Mouse (Mus musculus) ovary, adult 2 months (tissue): ENCODE measurements around the gene Gm13271. TPM values are rescaled to one million over a fixed set of nuclear protein-coding genes. Genes with fewer than 3 reads are reported as not detected.

Experiments used
- polyA plus RNA-seq: library from polyadenylated mRNA; depleted of rRNA; stranded (reverse); fragments of >200 nt; gene quantifications from 2 replicates; pipeline ENCODE4 v1.2.3, GENCODE M21; 2012; rRNA removed

Gene Gm13271
- not detected in 2 replicates for polyA plus RNA-seq

DNA sequence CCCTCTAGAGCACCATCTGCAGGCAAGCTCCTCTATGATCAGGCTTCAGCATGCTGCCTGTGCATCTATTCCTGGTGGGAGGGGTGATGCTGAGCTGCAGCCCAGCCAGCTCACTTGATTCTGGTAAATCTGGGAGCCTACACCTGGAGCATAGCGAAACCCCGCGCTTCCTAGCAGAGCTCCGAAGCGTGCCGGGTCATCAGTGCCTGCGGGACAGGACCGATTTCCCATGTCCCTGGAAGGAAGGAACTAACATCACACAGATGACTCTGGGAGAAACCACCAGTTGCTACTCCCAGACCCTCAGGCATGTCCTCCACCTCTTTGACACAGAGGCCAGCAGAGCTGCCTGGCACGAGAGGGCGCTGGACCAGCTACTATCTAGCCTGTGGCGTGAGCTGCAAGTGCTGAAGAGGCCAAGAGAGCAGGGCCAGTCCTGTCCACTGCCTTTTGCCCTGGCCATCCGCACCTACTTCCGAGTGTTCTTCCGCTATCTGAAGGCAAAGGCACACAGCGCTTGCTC, at the start of gene Gm13271:
Gene Gm13271 (plus strand): TSS at position 51 of the 523 bp plus-strand sequence.

DNA sequence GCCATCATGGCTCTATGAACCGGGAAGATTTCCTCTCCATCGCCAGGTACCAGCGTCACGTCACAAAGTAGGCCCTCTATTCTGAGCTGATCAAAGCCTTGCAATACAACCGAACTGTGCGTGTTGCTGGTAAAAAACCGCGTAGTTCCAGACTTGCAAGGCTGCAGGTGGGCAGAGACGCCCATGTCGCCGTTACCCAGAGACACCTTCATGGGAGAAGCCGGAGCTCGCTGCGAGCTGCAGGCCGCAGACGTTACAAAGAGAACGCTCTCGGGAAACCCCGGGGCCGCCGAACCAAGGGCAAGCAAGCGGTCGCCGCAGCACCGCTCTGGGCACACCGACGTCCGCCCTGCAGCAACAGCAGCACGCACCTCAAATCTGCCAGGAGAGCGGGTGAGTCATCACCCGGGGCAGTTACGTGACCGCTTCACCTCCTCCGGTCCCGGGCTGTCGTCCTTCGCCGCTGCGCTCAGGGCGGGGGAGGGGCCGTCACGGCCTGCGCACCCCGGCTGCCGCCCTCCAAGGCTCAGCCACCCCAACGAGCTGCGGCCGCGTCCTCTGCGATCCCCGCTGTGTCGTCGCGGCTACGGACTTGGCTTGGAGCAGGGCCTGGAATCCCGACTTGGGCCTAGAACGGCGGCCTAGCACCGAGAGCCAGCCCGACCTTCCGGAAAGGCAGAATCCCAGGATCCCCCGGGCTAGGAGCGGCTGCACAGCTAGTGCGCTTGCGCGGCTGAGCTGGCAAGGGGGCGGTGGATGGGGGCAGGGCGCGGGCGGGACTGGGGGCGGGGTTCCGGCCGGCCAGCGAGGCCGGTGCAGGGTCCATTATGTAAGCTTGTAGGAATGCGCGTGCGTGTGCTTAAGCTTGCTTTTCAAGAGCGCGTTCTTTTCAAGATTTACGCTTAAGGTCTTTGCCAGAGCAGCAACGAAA, 32.6 kb upstream of the Gm13271 start, which contains the start of the genes Gm26566 and Klhl9:
Gene Gm26566 (plus strand): TSS at position 15 of the 931 bp plus-strand sequence.
Gene Klhl9 (minus strand): TSS at position 675 of the 931 bp plus-strand sequence.

DNA sequence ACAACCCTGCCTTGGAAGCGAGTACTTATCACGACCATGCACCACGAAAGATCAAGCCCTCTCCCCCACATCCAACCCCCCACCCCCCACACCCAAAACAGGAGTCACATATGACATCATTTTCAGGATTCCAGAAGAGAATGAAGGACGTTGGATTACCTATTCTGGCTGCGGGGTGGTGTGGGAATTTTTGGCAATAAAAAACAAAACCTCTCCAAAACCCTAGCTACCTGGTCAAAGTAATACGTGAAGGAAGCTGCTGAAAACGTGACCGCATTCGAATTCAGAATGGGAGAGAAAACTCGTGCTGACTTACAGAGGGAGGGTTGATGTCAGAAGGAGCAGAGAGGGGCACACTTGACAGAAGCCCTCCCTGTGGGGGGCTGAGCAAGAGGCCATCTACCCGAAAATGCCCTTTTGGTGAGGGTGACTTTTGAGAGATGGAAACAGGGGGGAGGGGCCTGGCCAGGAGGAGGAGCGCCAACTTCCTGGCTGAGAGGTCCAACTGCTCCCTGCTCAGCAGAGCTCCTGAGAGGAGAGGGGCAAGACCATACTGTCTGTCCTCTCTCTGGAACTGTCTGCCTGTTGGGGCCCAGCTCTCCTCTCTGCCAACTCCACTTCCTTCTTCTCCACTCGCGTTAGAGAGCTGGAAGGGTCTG, 5.1 kb downstream of the Gm13271 start, which contains the start of gene Gm13283:
Gene Gm13283 (plus strand): TSS at position 510 of the 659 bp plus-strand sequence.

DNA sequence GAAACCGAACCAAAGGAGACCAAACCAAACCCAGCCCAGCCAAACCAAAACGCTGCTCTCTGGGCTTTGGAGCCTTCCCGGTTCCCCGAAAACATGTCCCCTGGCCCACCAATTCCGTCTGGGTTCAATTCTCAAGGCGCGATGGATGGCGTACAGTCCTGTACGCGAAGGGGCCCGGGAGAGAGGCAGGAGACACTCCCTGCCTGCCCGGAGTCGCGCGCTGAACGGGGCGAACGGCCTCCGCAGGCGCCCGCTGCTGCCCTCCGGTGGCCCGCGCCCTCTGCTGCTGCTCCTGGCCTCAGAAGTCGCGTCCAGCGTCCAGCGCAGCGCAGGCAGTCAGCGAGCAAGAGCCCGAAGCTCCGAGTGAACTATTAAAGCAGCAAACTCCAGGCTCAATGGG, 18.9 kb downstream of the Gm13271 start, which contains the start of gene Gm13290:
Gene Gm13290 (plus strand): TSS at position 301 of the 400 bp plus-strand sequence.

DNA sequence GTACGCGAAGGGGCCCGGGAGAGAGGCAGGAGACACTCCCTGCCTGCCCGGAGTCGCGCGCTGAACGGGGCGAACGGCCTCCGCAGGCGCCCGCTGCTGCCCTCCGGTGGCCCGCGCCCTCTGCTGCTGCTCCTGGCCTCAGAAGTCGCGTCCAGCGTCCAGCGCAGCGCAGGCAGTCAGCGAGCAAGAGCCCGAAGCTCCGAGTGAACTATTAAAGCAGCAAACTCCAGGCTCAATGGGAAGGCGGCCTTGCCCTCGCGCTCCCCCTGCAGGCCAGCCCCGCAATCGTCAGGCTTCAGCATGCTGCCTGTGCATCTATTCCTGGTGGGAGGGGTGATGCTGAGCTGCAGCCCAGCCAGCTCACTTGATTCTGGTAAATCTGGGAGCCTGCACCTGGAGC, 22.0 kb downstream of the Gm13271 start, which contains the start of gene Gm13289:
Gene Gm13289 (plus strand): TSS at position 301 of the 400 bp plus-strand sequence.

DNA sequence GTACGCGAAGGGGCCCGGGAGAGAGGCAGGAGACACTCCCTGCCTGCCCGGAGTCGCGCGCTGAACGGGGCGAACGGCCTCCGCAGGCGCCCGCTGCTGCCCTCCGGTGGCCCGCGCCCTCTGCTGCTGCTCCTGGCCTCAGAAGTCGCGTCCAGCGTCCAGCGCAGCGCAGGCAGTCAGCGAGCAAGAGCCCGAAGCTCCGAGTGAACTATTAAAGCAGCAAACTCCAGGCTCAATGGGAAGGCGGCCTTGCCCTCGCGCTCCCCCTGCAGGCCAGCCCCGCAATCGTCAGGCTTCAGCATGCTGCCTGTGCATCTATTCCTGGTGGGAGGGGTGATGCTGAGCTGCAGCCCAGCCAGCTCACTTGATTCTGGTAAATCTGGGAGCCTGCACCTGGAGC, 24.9 kb downstream of the Gm13271 start, which contains the start of gene Gm13272:
Gene Gm13272 (plus strand): TSS at position 301 of the 400 bp plus-strand sequence.

DNA sequence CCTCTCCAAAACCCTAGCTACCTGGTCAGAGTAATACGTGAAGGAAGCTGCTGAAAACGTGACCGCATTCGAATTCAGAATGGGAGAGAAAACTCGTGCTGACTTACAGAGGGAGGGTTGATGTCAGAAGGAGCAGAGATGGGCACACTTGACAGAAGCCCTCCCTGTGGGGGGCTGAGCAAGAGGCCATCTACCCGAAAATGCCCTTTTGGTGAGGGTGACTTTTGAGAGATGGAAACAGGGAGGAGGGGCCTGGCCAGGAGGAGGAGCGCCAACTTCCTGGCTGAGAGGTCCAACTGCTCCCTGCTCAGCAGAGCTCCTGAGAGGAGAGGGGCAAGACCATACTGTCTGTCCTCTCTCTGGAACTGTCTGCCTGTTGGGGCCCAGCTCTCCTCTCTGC, 27.2 kb downstream of the Gm13271 start, which contains the start of gene Ifnz:
Gene Ifnz (plus strand): TSS at position 301 of the 400 bp plus-strand sequence.

DNA sequence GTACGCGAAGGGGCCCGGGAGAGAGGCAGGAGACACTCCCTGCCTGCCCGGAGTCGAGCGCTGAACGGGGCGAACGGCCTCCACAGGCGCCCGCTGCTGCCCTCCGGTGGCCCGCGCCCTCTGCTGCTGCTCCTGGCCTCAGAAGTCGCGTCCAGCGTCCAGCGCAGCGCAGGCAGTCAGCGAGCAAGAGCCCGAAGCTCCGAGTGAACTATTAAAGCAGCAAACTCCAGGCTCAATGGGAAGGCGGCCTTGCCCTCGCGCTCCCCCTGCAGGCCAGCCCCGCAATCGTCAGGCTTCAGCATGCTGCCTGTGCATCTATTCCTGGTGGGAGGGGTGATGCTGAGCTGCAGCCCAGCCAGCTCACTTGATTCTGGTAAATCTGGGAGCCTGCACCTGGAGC, 30.7 kb downstream of the Gm13271 start, which contains the start of gene Gm13276:
Gene Gm13276 (plus strand): TSS at position 301 of the 400 bp plus-strand sequence.

DNA sequence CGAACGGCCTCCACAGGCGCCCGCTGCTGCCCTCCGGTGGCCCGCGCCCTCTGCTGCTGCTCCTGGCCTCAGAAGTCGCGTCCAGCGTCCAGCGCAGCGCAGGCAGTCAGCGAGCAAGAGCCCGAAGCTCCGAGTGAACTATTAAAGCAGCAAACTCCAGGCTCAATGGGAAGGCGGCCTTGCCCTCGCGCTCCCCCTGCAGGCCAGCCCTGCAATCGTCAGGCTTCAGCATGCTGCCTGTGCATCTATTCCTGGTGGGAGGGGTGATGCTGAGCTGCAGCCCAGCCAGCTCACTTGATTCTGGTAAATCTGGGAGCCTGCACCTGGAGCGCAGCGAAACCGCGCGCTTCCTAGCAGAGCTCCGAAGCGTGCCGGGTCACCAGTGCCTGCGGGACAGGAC, 33.7 kb downstream of the Gm13271 start, which contains the start of gene Gm13277:
Gene Gm13277 (plus strand): TSS at position 231 of the 400 bp plus-strand sequence.

DNA sequence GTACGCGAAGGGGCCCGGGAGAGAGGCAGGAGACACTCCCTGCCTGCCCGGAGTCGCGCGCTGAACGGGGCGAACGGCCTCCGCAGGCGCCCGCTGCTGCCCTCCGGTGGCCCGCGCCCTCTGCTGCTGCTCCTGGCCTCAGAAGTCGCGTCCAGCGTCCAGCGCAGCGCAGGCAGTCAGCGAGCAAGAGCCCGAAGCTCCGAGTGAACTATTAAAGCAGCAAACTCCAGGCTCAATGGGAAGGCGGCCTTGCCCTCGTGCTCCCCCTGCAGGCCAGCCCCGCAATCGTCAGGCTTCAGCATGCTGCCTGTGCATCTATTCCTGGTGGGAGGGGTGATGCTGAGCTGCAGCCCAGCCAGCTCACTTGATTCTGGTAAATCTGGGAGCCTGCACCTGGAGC, 36.6 kb downstream of the Gm13271 start, which contains the start of gene Gm13278:
Gene Gm13278 (plus strand): TSS at position 301 of the 400 bp plus-strand sequence.

DNA sequence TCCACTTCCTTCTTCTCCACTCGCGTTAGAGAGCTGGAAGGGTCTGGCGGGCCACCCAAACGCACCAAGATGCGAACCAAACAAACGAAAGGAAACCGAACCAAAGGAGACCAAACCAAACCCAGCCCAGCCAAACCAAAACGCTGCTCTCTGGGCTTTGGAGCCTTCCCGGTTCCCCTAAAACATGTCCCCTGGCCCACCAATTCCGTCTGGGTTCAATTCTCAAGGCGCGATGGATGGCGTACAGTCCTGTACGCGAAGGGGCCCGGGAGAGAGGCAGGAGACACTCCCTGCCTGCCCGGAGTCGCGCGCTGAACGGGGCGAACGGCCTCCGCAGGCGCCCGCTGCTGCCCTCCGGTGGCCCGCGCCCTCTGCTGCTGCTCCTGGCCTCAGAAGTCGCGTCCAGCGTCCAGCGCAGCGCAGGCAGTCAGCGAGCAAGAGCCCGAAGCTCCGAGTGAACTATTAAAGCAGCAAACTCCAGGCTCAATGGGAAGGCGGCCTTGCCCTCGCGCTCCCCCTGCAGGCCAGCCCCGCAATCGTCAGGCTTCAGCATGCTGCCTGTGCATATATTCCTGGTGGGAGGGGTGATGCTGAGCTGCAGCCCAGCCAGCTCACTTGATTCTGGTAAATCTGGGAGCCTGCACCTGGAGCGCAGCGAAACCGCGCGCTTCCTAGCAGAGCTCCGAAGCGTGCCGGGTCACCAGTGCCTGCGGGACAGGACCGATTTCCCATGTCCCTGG, 39.4 kb downstream of the Gm13271 start, which contains the start of gene Gm13275:
Gene Gm13275 (plus strand): TSS at position 552 of the 740 bp plus-strand sequence.

DNA sequence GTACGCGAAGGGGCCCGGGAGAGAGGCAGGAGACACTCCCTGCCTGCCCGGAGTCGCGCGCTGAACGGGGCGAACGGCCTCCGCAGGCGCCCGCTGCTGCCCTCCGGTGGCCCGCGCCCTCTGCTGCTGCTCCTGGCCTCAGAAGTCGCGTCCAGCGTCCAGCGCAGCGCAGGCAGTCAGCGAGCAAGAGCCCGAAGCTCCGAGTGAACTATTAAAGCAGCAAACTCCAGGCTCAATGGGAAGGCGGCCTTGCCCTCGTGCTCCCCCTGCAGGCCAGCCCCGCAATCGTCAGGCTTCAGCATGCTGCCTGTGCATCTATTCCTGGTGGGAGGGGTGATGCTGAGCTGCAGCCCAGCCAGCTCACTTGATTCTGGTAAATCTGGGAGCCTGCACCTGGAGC, 42.4 kb downstream of the Gm13271 start, which contains the start of gene Gm13279:
Gene Gm13279 (plus strand): TSS at position 301 of the 400 bp plus-strand sequence.

DNA sequence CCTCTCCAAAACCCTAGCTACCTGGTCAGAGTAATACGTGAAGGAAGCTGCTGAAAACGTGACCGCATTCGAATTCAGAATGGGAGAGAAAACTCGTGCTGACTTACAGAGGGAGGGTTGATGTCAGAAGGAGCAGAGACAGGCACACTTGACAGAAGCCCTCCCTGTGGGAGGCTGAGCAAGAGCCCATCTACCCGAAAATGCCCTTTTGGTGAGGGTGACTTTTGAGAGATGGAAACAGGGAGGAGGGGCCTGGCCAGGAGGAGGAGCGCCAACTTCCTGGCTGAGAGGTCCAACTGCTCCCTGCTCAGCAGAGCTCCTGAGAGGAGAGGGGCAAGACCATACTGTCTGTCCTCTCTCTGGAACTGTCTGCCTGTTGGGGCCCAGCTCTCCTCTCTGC, 44.7 kb downstream of the Gm13271 start, which contains the start of gene Gm13285:
Gene Gm13285 (plus strand): TSS at position 301 of the 400 bp plus-strand sequence.

DNA sequence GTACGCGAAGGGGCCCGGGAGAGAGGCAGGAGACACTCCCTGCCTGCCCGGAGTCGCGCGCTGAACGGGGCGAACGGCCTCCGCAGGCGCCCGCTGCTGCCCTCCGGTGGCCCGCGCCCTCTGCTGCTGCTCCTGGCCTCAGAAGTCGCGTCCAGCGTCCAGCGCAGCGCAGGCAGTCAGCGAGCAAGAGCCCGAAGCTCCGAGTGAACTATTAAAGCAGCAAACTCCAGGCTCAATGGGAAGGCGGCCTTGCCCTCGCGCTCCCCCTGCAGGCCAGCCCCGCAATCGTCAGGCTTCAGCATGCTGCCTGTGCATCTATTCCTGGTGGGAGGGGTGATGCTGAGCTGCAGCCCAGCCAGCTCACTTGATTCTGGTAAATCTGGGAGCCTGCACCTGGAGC, 48.3 kb downstream of the Gm13271 start, which contains the start of gene Gm13287:
Gene Gm13287 (plus strand): TSS at position 301 of the 400 bp plus-strand sequence.

Other genes starting within 250 kb of the Gm13271 start
- gene Ifnb1, start 232.1 kb upstream of the Gm13271 start, polyA plus RNA-seq: not detected in 2 replicates
- gene Ifna15, start 196.6 kb upstream of the Gm13271 start, polyA plus RNA-seq: not detected in 2 replicates
- not detected in 2 replicates for gene Ifna14, start 183.1 kb upstream of the Gm13271 start, polyA plus RNA-seq
- gene Ifna9, start 162.5 kb upstream of the Gm13271 start, polyA plus RNA-seq: not detected in 2 replicates
- gene Ifna12, start 151.5 kb upstream of the Gm13271 start, polyA plus RNA-seq: not detected in 2 replicates
- gene C87499, start 120.5 kb upstream of the Gm13271 start, polyA plus RNA-seq: 1.1 and 1.9 TPM in 2 replicates
- gene Ifna13, start 110.4 kb upstream of the Gm13271 start, polyA plus RNA-seq: not detected in 2 replicates
- gene Ifna16, start 77.9 kb upstream of the Gm13271 start, polyA plus RNA-seq: not detected in 2 replicates
- gene Ifna2, start 71.0 kb upstream of the Gm13271 start, polyA plus RNA-seq: not detected in 2 replicates
- gene Ifnab, start 63.5 kb upstream of the Gm13271 start, polyA plus RNA-seq: not detected in 2 replicates
- 0.54 and 0.57 TPM in 2 replicates for gene Gm26566, start 33.1 kb upstream of the Gm13271 start, polyA plus RNA-seq
- gene Klhl9, start 32.4 kb upstream of the Gm13271 start, polyA plus RNA-seq: 26.4 and 40.2 TPM in 2 replicates
- not detected in 2 replicates for gene Gm13283, start 5.3 kb downstream of the Gm13271 start, polyA plus RNA-seq
- not detected in 2 replicates for gene Gm13290, start 19.0 kb downstream of the Gm13271 start, polyA plus RNA-seq
- not detected in 2 replicates for gene Gm13289, start 22.1 kb downstream of the Gm13271 start, polyA plus RNA-seq
- not detected in 2 replicates for gene Gm13272, start 25.0 kb downstream of the Gm13271 start, polyA plus RNA-seq
- gene Ifnz, start 27.3 kb downstream of the Gm13271 start, polyA plus RNA-seq: not detected in 2 replicates
- gene Gm13276, start 30.8 kb downstream of the Gm13271 start, polyA plus RNA-seq: not detected in 2 replicates
- gene Gm13277, start 33.8 kb downstream of the Gm13271 start, polyA plus RNA-seq: not detected in 2 replicates
- not detected in 2 replicates for gene Gm13278, start 36.7 kb downstream of the Gm13271 start, polyA plus RNA-seq
- not detected in 2 replicates for gene Gm13275, start 39.6 kb downstream of the Gm13271 start, polyA plus RNA-seq
- gene Gm13279, start 42.5 kb downstream of the Gm13271 start, polyA plus RNA-seq: not detected in 2 replicates
- gene Gm13285, start 44.8 kb downstream of the Gm13271 start, polyA plus RNA-seq: not detected in 2 replicates
- gene Gm13287, start 48.4 kb downstream of the Gm13271 start, polyA plus RNA-seq: not detected in 2 replicates
- 0.06 TPM in 1 of 2 replicates, not detected in the other for gene Gm13288, start 50.7 kb downstream of the Gm13271 start, polyA plus RNA-seq
- gene Ifna7, start 61.4 kb downstream of the Gm13271 start, polyA plus RNA-seq: not detected in 2 replicates
- gene Ifna11, start 65.1 kb downstream of the Gm13271 start, polyA plus RNA-seq: not detected in 2 replicates
- gene Ifna6, start 72.5 kb downstream of the Gm13271 start, polyA plus RNA-seq: not detected in 2 replicates
- gene Ifna5, start 80.7 kb downstream of the Gm13271 start, polyA plus RNA-seq: not detected in 2 replicates
- not detected in 2 replicates for gene Ifna4, start 87.0 kb downstream of the Gm13271 start, polyA plus RNA-seq
- not detected in 2 replicates for gene Ifna1, start 95.2 kb downstream of the Gm13271 start, polyA plus RNA-seq
- 0.33 and 1.0 TPM in 2 replicates for gene Ifne, start 125.3 kb downstream of the Gm13271 start, polyA plus RNA-seq